Mouse (Mus musculus): ENCODE results near the gene Arl15. TPM values are rescaled to one million over a fixed set of nuclear protein-coding genes. Genes with fewer than 3 reads are reported as not detected.
"Not testable (repeated sequence)": the region's sequence is repeated elsewhere in the genome, so short reads cannot be mapped to it uniquely, and the experiment has no call there.

Gene Arl15
- total RNA-seq (2014; fragmentation: Nextera tagmentation), result 12.5 and 15.9 TPM in 2 replicates
- 14.2 and 21.6 TPM in 2 replicates for total RNA-seq (2017)

DNA sequence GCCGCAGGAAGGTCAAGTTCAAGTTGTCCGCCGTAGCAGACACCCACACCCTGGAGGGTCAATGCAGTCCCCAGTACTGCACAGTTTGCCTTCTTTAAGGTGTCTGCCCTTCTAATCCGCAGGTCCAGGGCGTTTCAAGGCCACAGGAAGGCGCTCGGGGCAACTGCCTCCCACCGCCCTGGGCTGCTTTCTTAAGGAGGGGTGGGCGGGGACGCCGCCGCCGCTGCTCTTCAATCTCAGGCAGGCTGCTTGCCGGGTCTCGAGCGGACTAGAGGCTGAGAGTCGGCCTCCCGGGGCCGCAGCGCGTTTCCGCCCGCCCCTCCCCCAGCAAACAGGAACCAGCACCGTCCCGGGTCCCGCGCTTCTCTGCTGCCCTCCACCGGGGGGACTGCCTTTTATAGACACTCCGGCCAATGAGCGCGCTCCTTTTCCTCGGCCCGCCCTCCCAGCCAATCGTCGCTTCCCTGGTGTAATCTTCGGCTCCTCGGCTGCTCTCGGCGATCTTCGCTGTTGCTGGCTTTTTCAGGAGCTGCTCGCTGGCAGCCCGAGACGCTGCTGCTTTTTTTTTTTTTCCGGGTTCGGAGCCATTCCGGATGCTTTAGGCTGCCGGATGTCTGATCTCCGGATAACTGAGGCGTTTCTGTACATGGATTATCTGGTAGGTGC, at the start of gene Arl15:
Arl15 (plus strand) TSS at position 467 of the 666 bp plus-strand sequence.
- peak; percentile 95 for ATAC-seq (replicated peaks; ENCODE audit: low FRiP score, low TSS enrichment, poor library complexity, severe bottlenecking)

DNA sequence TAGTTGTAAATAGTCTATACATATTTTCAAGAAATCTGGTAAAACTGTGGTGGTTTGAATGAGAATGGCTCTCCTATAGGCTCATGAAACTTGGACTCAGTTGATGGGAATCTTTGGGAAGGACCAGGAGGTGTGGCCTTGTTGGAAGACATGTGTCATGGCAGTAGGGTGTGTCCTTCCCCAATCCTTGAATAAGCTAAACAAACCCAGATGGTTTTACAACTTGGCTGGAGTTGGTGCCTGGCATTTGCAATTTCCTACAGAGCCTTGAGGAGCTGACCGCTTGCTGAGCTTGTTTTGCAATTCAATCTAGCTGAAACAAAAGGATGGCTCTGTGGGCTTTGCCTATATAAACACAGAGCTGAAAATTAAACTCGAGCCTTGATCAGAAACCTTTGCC, 49.0 kb upstream of the Arl15 start:
- ATAC-seq (replicated peaks; ENCODE audit: low FRiP score, low TSS enrichment, poor library complexity, severe bottlenecking), result no peak

DNA sequence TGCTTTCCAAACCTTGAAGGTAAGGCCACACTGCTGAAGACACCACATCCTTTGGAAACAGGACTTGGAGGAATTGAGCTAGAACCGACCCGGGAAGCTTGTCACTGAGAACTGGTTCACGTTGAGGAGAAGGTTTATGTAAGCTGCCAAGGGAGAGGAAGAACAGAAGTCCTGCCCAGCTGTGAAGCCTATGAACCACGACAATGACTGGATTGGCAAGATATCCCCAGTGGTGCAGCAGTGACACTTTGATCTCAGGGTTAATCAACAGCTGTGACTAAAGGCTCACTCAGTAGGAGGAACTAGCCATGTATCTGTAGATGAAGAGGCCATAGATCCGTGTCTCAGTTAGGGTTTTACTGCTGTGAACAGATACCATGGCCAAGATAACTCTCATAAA, 43.5 kb upstream of the Arl15 start:
- no peak for ATAC-seq (replicated peaks; ENCODE audit: low FRiP score, low TSS enrichment, poor library complexity, severe bottlenecking)

DNA sequence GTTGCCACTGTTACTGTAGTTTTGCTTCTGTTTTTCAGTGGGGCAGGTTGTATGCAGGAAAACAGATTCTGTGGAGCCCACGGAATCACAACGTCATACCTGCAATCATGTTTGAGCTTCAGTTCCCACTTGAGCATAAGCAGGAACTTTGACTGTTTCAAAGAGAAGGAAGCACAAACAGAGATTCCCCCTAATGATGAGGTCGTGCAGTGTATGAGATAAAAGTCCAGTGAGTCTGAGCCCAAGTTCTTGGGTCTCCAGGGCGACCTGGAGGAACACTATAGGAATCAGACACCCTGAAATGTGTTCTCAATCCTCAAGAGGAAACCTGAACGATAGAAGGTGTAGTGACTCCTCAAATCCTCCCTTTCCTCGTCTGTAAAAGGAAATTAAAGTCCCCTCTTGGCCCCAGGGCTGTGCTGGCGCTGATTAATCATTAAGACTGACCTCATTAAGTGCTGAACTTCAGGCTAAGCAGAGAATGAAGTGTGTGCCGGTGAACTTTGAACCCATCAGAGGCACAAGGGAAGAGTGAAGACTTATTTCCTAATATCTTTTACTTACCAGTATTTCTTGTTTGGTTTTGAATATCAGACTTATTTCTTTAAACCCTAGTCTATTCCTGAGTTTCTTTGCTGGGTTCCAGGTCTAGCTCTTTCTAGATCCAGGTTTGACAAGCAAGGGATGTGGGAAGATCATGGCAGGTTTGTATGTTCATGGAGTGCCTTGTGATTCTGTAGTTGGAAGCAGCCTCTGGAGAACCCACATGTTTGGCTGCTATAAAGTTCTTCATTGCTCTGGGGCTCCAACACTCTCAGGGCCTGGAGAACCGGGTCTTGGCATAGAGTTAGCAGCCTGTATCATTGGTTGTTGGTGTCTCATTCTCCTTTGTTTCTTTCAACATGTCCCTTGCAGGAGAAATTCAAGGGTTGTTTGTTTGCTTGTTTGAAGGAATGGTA, 39.3 kb upstream of the Arl15 start:
- no peak for ATAC-seq (replicated peaks; ENCODE audit: low FRiP score, low TSS enrichment, poor library complexity, severe bottlenecking)

DNA sequence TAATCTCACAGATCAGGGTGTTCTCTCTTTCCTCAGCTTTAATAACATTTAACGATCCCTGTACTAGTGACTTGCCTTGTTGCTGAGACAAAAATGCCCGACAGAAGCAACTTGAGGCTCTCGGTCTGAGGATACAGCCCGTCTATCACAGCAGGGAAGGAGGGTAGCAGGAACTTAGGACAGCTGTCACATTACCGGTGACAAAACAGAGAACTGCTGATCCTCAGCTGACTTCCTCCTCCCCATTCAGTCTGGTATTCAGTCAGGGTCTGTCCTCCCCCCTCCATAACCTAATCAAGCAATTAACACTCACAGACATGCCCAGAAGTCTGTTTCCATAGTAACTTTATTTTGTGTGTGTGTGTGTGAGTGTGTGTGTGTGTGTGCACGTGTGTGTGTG, 38.5 kb upstream of the Arl15 start:
- ATAC-seq (replicated peaks; ENCODE audit: low FRiP score, low TSS enrichment, poor library complexity, severe bottlenecking), result no peak

DNA sequence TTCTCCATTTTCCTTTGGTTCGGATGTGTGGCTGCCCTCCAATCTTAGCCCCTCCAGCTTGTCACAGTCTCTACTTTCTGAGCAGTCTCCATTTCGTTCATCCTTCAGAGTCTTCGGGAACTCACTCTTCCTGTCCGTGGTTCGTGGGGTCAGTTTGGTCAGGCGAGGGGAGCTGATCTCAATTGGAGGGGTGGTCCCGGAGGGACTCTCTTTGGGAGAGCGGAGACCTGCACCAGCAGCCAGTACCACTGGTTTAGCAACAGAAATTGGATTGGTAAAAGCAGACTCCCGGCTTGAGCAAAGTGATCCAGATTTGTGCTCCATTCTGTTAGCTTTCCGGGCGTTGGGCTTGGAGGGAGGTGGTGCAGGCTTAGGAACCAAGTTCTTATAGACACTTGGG, 32.6 kb upstream of the Arl15 start:
- ATAC-seq (replicated peaks; ENCODE audit: low FRiP score, low TSS enrichment, poor library complexity, severe bottlenecking), result no peak

DNA sequence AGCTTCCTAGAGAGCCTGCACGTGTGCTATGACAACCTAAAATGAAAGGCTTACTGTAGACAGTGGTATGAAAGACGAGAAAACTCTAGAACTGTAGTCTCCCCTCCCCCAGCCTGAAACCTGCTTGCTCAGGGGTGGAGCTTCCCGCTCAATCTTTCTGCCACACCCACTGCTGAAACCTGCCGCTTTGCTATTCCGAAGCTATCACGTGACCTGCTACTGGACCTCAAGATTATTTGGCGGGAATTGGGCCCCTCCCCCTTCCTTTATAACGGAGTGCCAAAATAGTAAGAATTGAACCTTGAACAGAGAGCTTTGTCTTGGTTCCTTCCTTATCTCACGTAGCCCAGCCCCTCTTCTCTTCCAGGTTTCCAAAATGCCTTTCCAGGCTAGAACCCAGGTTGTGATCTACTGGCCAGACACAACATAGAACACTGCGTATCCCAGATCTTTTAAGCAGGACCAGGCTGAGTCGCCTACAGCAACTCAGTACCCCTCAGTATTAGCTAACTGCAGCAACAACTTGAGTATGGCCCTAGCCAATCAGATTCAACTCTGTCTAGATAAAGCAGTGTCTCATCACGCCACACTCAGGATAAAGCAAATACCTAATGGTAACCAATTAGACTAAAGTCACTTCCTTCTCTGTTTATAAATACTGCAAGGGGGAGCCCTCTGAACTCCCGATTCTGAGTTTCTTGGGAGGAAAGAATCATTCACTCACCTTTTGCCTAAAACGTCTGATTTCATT, 31.4 kb upstream of the Arl15 start:
- no peak for ATAC-seq (replicated peaks; ENCODE audit: low FRiP score, low TSS enrichment, poor library complexity, severe bottlenecking)

DNA sequence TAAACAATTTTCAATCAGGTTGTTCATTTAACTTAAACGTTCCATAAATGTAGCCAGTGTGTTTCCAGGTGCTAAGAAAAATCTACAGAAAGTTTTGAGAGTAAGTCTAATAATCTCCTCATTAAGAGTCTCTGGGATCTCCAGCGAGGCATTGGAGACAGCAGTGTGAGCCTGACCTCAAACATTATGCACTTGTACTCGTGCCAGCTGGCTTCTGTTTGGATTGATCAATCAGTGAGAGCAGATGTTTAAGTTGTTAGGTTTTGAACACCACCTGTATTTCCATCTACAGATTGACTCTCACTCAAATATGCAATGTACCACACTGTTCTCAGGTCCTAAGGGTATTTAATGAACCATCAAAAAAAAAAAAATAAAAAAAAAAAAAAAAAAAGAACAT, 28.9 kb upstream of the Arl15 start:
- no peak for ATAC-seq (replicated peaks; ENCODE audit: low FRiP score, low TSS enrichment, poor library complexity, severe bottlenecking)

DNA sequence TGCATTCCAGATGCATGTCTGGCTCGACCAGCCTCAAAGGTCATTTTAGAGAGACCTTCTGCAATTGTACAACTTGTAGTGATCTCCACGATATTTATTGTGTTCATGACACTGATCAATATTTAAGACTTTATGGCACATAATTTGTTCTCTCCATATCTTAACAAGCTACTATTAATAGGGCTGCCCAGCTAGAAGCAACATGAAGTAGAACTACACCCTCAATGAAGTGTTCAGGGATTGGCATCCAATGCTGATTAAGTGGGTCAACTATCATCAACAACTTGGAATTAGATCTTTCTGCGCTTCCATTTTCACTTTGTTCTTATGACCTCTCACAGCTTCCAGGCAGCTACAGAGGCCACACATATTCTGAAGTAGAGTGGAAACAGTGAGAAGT, 24.5 kb upstream of the Arl15 start:
- no peak for ATAC-seq (replicated peaks; ENCODE audit: low FRiP score, low TSS enrichment, poor library complexity, severe bottlenecking)

DNA sequence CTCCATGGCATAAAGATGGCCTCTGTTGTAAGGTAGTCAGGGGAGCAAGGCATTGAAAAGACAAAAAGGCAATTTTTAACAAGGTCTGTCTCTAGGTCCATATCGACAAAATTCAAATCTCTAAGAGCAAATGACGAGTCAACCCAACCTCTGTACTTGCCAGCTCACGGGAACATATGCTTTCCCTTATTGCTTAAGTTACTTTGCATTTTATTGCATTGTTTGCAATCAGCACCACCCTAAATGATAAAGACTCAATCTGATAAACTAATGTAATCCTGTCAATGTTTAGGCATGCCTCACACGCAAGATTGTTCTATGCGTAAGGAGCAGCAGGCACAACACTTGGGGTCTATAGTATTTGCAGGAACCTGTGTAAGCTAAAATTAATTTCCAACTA, 24.0 kb upstream of the Arl15 start:
- ATAC-seq (replicated peaks; ENCODE audit: low FRiP score, low TSS enrichment, poor library complexity, severe bottlenecking), result no peak

DNA sequence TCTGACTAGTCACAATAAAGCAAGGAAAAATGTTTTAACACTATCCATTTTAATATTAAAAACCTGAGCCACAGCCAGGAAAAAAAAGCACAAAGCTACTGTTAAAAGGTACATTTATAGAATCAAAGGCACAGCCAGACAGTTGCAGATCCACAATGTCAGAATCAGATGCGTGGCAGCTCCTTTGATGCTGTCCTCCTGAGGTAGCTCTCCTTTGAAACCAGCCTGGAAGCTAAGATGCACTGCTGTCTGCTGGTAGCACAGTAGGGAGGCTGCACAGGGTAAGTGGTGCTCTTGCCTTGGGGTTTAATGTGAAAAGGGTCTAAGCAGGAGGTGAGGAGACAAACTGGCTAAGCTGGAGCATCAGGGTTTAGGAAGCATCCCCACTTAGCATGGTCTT, 23.0 kb upstream of the Arl15 start:
- no peak for ATAC-seq (replicated peaks; ENCODE audit: low FRiP score, low TSS enrichment, poor library complexity, severe bottlenecking)

DNA sequence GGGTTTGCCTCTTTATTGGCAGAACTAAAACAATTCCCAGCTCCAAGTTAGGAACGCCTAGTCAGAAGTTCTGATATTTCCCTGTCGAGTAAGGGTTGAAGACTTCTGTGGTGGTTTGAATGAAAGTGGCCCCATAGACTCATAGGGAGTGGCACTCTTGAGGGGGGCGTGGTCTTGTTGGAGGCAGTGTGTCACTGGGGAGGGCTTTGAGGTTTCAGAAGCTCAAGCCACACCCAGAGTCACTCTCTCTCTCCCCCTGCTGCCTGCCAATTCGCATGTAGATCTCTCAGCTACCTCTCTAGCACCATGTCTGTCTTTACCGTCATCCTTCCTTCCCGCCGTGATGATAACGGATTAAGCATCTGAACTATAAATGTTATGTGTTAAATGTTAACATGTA, 19.5 kb upstream of the Arl15 start:
- peak; percentile 71 for ATAC-seq (replicated peaks; ENCODE audit: low FRiP score, low TSS enrichment, poor library complexity, severe bottlenecking)

DNA sequence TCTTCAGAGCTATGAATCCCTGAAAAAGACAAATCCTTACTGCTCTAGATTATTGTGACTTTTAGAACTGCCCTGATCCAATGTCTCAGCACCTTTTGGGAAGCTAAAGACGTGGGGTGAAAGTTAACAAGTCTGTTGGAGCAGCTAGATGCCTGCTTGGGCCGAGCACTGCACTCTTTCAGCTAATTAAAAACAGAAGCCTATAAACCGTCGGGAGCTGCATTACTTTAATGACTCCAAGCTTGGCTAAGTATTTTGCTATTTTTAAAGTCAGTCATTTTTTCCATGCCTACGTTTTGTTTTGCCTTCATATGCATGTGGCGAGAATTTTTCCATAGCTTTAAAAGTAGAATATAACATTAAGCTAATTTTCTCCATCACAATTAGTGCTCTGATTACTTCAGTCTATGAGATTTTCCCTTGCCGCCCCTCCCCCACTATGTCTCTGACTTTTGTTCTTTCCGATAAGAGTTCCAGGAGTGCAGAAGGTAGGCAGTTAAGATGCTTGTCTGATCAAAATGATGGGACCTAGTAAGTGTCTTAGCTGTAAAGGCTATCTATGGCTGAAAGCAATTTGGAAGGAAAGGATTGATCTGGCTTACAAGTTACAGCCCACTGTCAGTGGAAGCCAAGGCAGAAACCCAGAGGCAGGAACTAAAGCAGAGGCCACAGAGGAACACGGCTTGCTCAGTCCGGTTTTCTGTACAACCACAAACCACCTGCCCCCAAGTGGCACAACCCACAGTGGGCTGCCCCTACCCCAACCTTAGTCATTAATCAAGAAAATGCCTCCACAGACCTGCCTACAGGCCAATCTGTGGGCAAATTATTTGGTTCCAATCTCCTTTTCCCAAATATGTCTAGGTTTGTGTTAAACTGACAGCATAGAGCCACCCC, 18.8 kb upstream of the Arl15 start:
- no peak for ATAC-seq (replicated peaks; ENCODE audit: low FRiP score, low TSS enrichment, poor library complexity, severe bottlenecking)

DNA sequence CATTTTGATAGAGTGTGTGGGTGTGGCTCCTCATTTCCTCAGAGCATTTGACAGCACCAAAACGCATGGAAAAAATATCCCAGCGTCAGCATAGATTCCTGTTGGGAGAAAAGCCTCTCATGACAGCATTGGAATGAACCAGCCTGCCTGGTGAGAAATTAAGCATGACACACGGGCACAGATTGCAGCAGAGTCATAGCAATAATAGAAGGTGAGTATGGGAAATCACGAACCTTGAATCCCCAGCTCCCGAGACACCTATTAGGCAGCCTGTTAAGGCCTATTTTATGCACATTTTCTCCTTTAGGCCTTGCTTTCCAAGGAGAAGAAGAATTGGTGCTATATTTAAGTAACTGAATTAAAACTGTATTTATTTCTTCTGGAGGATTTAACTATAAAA, 8.5 kb upstream of the Arl15 start:
- ATAC-seq (replicated peaks; ENCODE audit: low FRiP score, low TSS enrichment, poor library complexity, severe bottlenecking), result no peak

DNA sequence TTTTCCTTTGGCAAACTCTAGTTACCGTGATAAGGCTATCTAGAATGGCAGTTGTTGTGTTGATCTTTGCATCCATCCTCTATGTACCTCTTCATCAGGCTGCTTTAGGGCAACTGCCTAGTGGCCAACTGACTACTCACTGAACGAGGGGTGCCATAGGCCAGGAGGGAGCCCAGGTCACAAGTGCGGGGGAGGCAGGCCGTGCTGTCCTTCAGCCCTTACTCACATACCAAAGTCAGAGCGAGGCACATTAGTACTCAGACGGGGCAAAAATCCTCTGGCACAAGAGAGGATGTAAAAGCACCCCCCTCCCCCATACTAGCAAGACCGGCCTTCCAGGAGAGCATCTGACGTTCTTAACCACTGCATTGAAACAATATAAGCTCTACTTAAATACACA, 7.2 kb upstream of the Arl15 start:
- peak; percentile 48 for ATAC-seq (replicated peaks; ENCODE audit: low FRiP score, low TSS enrichment, poor library complexity, severe bottlenecking)

DNA sequence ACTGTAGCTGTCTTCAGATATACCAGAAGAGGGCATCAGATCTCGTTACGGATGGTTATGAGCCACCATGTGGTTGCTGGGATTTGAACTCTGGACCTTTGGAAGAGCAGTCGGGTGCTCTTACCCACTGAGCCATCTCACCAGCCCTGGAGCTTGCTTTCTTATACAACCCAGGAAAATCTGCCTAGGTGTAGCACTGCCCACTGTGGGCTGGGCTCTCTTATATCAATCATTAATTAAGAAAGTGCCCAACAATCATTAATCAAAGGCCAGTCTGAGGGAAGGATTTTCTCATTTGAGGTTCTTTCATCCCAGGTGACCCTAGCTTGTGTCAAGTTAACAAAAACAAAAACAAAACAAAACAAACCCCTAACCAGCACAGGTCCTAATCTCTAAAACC, 4.3 kb upstream of the Arl15 start:
- ATAC-seq (replicated peaks; ENCODE audit: low FRiP score, low TSS enrichment, poor library complexity, severe bottlenecking), result not testable (repeated sequence)

DNA sequence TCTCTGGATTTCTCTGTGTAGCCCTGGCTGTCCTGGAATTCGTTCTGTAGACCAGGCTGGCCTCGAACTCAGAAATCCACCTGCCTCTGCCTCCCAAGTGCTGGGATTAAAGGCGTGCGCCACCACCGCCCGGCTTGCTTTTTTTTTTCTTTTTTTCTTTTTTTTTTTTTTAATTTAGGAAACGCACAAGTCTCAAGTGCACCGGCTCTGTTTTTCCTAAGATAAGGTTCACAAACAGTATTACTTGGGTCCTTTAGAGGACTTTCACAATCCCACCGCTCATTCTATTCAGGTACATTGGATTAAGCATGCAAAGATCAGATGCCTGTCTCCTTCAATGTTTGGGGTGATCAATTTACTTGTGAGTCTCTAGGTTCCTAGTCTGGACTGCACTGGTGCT, 668 bp upstream of the Arl15 start:
- peak; percentile 0; the same call in 1 of the 2 replicates for ATAC-seq (replicated peaks; ENCODE audit: low FRiP score, low TSS enrichment, poor library complexity, severe bottlenecking)

DNA sequence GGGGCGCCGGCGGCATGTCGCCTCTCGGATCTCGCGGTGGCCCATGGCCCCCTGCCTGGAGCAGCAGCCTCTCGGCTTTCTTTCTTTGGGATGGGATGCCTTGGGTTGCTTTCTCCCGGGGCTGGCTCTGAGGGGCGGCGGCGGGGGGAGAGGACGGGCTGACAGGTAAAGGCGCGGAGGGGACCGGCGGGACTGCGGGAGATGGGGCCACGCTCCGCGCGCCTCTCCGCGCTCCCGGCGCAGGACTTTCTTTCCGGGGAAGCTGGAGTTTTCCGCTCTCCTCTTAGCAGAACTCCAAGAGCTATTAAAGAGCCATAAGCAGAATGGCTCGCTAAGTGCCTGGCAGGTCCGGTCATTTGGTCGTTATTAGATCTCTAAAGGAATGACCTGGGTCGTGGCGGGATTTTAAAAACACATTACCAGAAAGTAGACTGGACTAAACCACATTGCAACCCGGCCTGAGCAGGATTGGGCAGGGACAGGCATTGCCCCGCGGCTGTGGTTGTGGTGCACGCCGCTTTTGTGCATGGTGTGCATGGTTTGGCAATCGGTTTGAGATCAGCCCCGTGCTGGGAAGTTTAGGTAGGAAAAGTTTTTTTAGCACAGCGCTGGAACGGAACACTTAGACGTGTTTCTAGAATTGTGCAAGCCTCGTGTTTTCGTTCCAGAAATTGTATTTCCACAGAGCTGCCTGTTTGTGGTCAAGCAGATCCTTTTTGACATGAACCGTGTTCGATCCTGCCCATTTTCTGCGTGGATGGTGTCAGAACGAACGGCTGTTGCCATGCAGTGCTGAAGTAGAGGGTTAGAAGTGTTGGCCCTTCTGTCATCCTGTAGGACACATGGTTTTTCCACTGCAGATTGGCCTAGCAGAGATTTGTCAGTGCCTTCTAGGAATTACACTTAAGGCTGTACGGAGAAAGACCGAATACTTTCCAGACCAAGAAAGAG, 675 bp downstream of the Arl15 start:
- peak; percentile 44; the same call in 1 of the 2 replicates for ATAC-seq (replicated peaks; ENCODE audit: low FRiP score, low TSS enrichment, poor library complexity, severe bottlenecking)
